Mouse (Mus musculus): ENCODE data around the gene Tgfb2. TPM values are rescaled to one million over a fixed set of nuclear protein-coding genes. Genes with fewer than 3 reads are reported as not detected.

Tgfb2 gene
- polyA plus RNA-seq, 1 experiment from 2014 or later, result 102 TPM

DNA sequence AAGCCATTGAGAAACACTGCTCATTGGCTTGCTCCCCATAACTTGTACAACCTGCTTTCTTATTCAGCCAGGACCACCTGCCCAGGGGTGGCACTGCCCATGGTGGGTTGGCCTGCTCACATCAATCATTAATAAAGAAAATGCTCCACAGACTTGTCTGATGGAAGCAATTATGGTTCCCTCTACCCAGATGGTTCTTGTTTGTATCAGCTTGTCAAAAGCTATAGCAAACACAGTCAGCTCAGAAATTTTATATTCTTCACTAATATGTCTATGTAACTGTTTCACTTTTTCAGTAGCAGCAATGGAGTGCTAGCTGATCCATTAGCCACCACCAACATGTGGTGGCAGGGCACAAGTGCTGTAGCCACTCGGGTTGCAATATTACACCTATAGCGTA is 94.4 kb downstream of the Tgfb2 start:
- Histone ChIP-seq H3K36me3 (ENCODE audit: control insufficient read depth, insufficient read depth, low read length) (no peaks in the 10 kb centered on the region), H3K4me1 (replicated peaks; ENCODE audit: control insufficient read depth, insufficient read depth, low read length) (peaks cover 10% of the 10 kb centered on the region; the same call in 1 of the 2 replicates), H3K27ac (ENCODE audit: low read length) (no peak overlapping the region), H3K4me2 (ENCODE audit: low read depth, low read length) (no peak overlapping the region), H3K9ac (ENCODE audit: low read length) (no peak overlapping the region), H3K4me3 (ENCODE audit: low read length) (no peak overlapping the region), H3K9me3 (ENCODE audit: control insufficient read depth, low read length) (no peaks in the 10 kb centered on the region), H3K27me3 (ENCODE audit: control insufficient read depth, insufficient read depth, low read depth, low read length) (no peaks in the 10 kb centered on the region)
- 59% methylated on average over 2 of the region's 2 CpGs for WGBS
- no peak for ATAC-seq (ENCODE audit: low read depth)

DNA sequence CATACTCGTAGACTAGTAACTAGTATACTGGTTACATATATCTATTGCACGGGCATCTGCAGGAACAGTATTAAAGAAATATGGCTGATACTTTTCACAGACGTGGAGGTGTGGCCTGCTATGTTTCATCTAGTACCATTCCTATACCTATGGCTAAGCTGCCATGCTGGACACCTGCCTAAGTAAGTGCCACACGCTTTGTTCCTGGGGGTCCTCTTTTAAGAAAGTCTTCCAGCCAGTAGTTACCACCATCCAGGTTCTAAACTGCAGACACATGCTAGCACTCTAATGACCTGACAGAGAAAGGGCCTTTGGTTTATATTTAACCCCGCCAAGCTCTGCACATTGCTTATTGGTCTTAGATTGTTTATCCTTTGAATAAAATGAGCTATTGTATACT is 95.3 kb downstream of the Tgfb2 start:
- 0 out of 2 replicates have a peak, but pooled peaks have one; percentile 3 for ATAC-seq (ENCODE audit: low read depth)
- H3K9ac ChIP-seq (ENCODE audit: low read length), result no peak overlapping the region
- no peaks in the 10 kb centered on the region for H3K9me3 ChIP-seq (ENCODE audit: control insufficient read depth, low read length)
- no peak overlapping the region for H3K4me2 ChIP-seq (ENCODE audit: low read depth, low read length)
- H3K27me3 ChIP-seq (ENCODE audit: control insufficient read depth, insufficient read depth, low read depth, low read length), result no peaks in the 10 kb centered on the region
- 76% methylated on average over 5 of the region's 5 CpGs for WGBS
- peak overlapping the region; percentile 67 for H3K27ac ChIP-seq (ENCODE audit: low read length)
- H3K4me1 ChIP-seq (replicated peaks; ENCODE audit: control insufficient read depth, insufficient read depth, low read length), result peaks cover 10% of the 10 kb centered on the region; the same call in 1 of the 2 replicates
- H3K36me3 ChIP-seq (ENCODE audit: control insufficient read depth, insufficient read depth, low read length), result no peaks in the 10 kb centered on the region
- no peak overlapping the region for H3K4me3 ChIP-seq (ENCODE audit: low read length)

DNA sequence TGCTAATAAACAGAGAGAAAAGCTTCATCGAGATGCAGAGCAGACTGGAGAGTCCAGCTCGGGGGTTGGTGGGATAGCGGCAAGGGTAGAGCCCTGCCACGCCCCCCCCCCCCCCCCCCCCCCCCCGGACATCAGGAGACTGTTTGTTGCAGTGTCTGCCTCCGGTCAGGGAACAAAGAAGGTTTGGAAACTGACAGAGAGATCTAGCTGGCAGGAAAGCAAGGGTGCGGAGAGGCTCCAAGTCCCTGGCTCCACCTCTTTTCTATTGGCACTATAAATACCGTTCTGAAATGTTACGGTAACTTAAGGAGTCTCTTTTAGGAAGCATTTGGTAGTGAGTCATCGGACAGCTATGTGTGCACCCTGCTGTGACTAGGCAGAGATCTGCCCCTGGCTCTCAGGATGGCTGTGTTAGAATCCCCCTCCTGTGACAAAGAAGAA is 96.0 kb downstream of the Tgfb2 start:
- Histone ChIP-seq H3K27ac (ENCODE audit: low read length) (peak overlapping the region; percentile 67), H3K4me3 (ENCODE audit: low read length) (no peak overlapping the region), H3K9me3 (ENCODE audit: control insufficient read depth, low read length) (no peaks in the 10 kb centered on the region), H3K4me1 (replicated peaks; ENCODE audit: control insufficient read depth, insufficient read depth, low read length) (peaks cover 10% of the 10 kb centered on the region; the same call in 1 of the 2 replicates), H3K4me2 (ENCODE audit: low read depth, low read length) (peak overlapping the region; percentile 42), H3K9ac (ENCODE audit: low read length) (no peak overlapping the region), H3K27me3 (ENCODE audit: control insufficient read depth, insufficient read depth, low read depth, low read length) (no peaks in the 10 kb centered on the region), H3K36me3 (ENCODE audit: control insufficient read depth, insufficient read depth, low read length) (no peaks in the 10 kb centered on the region)
- peak; percentile 95 for ATAC-seq (ENCODE audit: low read depth)
- 5% methylated on average over 8 of the region's 10 CpGs for WGBS

DNA sequence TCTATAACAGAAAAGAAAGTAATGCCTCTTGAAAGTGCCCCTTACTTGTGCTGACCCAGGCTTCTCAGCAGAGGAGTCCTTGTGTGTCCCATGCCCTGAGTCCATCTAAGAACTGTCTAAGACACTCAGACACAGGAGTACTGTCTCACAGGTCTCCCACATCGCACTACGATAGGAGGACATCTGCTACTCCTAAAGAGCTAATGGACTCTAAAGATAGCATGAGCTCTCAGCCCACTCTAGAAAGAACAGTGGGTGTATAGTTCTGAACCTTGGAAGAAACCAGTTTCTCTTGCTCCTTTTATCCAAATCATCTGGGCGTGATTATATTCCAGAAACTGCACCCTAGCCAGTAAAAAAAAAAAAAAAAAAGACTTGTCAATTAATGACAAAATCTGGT is 97.7 kb downstream of the Tgfb2 start:
- ATAC-seq (ENCODE audit: low read depth), result no peak
- no peak overlapping the region for H3K4me3 ChIP-seq (ENCODE audit: low read length)
- peaks cover 10% of the 10 kb centered on the region; the same call in 1 of the 2 replicates for H3K4me1 ChIP-seq (replicated peaks; ENCODE audit: control insufficient read depth, insufficient read depth, low read length)
- 75% methylated on average over 3 of the region's 3 CpGs for WGBS
- H3K27ac ChIP-seq (ENCODE audit: low read length), result no peak overlapping the region
- no peak overlapping the region for H3K4me2 ChIP-seq (ENCODE audit: low read depth, low read length)
- H3K36me3 ChIP-seq (ENCODE audit: control insufficient read depth, insufficient read depth, low read length), result no peaks in the 10 kb centered on the region
- no peaks in the 10 kb centered on the region for H3K9me3 ChIP-seq (ENCODE audit: control insufficient read depth, low read length)
- H3K9ac ChIP-seq (ENCODE audit: low read length), result no peak overlapping the region
- no peaks in the 10 kb centered on the region for H3K27me3 ChIP-seq (ENCODE audit: control insufficient read depth, insufficient read depth, low read depth, low read length)

DNA sequence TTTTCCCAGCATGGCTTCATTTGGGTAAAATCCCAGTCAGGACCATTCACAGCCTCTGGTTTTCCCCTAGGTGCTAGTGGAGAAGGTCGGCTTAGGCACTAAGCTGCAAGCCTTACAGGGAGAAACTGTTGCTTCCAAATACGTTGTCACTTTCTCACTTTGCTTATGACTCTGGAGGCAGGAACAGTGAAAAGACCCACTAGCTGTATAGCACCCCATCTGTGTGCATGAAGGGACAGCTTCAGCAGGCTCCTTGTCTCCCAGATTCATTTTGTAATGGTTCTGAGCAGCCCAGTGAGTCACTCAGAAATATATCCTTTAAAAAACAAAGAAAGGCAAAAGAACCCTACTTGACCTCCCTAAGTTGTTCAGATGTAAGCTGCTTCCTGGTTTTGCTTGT is 100.2 kb downstream of the Tgfb2 start:
- no peaks in the 10 kb centered on the region for H3K36me3 ChIP-seq (ENCODE audit: control insufficient read depth, insufficient read depth, low read length)
- no peak overlapping the region for H3K27ac ChIP-seq (ENCODE audit: low read length)
- no peak overlapping the region for H3K4me2 ChIP-seq (ENCODE audit: low read depth, low read length)
- H3K4me1 ChIP-seq (replicated peaks; ENCODE audit: control insufficient read depth, insufficient read depth, low read length), result peaks cover 10% of the 10 kb centered on the region; the same call in 1 of the 2 replicates
- 62% methylated on average over 2 of the region's 2 CpGs for WGBS
- no peak overlapping the region for H3K4me3 ChIP-seq (ENCODE audit: low read length)
- no peak for ATAC-seq (ENCODE audit: low read depth)
- no peaks in the 10 kb centered on the region for H3K9me3 ChIP-seq (ENCODE audit: control insufficient read depth, low read length)
- H3K27me3 ChIP-seq (ENCODE audit: control insufficient read depth, insufficient read depth, low read depth, low read length), result no peaks in the 10 kb centered on the region
- no peak overlapping the region for H3K9ac ChIP-seq (ENCODE audit: low read length)

DNA sequence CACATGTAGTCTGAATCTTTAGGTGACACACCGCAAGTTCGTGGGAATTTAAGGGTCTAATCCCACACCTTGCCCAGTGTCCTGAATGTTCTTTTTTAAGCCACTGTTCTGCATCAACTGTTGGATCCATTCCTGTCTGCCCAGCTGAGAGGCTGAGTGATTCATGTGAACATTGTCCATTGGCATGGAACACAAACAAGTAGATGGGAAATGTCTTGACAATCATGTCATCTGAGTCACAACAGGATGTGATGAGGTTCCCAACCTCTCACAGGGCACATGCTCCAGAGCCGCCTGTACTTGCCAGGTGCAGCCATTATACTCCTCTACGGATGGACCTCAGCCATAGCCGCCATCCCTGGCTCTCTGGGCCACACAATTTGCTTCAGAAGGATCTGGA is 101.7 kb downstream of the Tgfb2 start:
- H3K4me2 ChIP-seq (ENCODE audit: low read depth, low read length), result no peak overlapping the region
- H3K9me3 ChIP-seq (ENCODE audit: control insufficient read depth, low read length), result no peaks in the 10 kb centered on the region
- no peak overlapping the region for H3K9ac ChIP-seq (ENCODE audit: low read length)
- no peaks in the 10 kb centered on the region for H3K27me3 ChIP-seq (ENCODE audit: control insufficient read depth, insufficient read depth, low read depth, low read length)
- H3K27ac ChIP-seq (ENCODE audit: low read length), result no peak overlapping the region
- H3K4me1 ChIP-seq (replicated peaks; ENCODE audit: control insufficient read depth, insufficient read depth, low read length), result no peaks in the 10 kb centered on the region
- ATAC-seq (ENCODE audit: low read depth), result no peak
- no peaks in the 10 kb centered on the region for H3K36me3 ChIP-seq (ENCODE audit: control insufficient read depth, insufficient read depth, low read length)
- no peak overlapping the region for H3K4me3 ChIP-seq (ENCODE audit: low read length)
- 90% methylated on average over 5 of the region's 5 CpGs for WGBS

DNA sequence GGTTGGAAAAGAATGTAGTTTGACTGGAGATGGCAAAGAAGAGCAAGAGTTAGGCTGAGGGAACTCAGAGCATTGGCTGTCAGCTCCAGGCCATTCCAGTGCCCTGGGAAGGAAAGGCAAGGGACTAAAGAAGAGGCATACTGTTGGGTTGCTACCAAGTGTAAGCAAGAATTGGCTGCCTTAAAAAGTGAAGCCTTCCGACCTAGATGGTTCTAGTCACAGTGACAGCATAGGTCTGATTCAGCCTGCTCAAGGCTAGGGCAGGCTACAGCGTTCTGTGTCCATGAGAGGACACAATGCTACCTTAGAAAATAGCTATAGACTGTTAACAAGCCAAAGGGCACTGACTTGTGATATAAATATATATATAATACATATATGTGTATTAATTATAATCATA is 117.6 kb downstream of the Tgfb2 start:
- Histone ChIP-seq H3K4me3 (ENCODE audit: low read length) (no peak overlapping the region), H3K27me3 (ENCODE audit: control insufficient read depth, insufficient read depth, low read depth, low read length) (no peaks in the 10 kb centered on the region), H3K9ac (ENCODE audit: low read length) (no peak overlapping the region), H3K27ac (ENCODE audit: low read length) (no peak overlapping the region), H3K4me1 (replicated peaks; ENCODE audit: control insufficient read depth, insufficient read depth, low read length) (no peaks in the 10 kb centered on the region; the same call in 1 of the 2 replicates), H3K36me3 (ENCODE audit: control insufficient read depth, insufficient read depth, low read length) (no peaks in the 10 kb centered on the region), H3K4me2 (ENCODE audit: low read depth, low read length) (no peak overlapping the region), H3K9me3 (ENCODE audit: control insufficient read depth, low read length) (no peaks in the 10 kb centered on the region)
- ATAC-seq (ENCODE audit: low read depth), result no peak
- WGBS, result 90% methylated on average over 2 of the region's 2 CpGs

DNA sequence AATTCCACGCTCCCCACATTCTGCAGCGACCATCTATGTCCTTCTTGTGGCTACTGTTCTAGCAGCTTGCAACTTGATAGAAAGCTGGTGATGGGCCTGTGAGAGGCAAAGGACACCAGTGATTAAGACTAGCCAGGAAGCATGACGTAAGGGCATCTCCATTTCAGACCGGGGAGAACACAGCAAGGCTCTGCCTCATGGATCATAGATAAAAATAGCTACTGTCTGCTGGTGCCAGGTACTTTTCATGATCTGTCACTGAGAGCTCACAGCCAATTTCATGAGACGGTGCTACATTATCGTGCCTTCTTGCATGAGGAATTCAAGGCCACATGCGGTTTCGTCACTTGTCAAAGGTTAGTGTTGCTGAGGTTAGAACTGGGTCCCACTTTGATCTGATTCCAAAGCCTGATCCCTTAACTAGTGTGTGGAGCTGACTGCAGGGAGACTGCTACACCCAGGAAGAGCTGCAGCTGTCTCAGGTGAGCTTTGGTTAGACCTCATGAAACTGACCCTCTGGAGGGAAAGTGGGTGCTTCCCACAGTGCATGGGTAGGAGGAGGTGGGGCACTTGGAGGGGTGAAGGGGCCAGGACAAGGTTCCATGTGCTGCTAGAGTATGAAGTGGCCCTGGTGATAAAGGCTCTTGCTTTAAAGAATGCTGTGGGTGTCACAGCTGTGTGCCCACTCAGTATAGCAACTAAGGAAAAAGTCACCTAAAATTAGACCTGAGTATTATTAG is 118.6 kb downstream of the Tgfb2 start:
- H3K9me3 ChIP-seq (ENCODE audit: control insufficient read depth, low read length), result no peaks in the 10 kb centered on the region
- H3K27me3 ChIP-seq (ENCODE audit: control insufficient read depth, insufficient read depth, low read depth, low read length), result no peaks in the 10 kb centered on the region
- H3K4me3 ChIP-seq (ENCODE audit: low read length), result no peak overlapping the region
- H3K9ac ChIP-seq (ENCODE audit: low read length), result no peak overlapping the region
- no peak overlapping the region for H3K4me2 ChIP-seq (ENCODE audit: low read depth, low read length)
- H3K4me1 ChIP-seq (replicated peaks; ENCODE audit: control insufficient read depth, insufficient read depth, low read length), result peaks cover 9% of the 10 kb centered on the region
- WGBS, result 62% methylated on average over 8 of the region's 8 CpGs
- no peak; the same call in 1 of the 2 replicates for ATAC-seq (ENCODE audit: low read depth)
- no peaks in the 10 kb centered on the region for H3K36me3 ChIP-seq (ENCODE audit: control insufficient read depth, insufficient read depth, low read length)
- H3K27ac ChIP-seq (ENCODE audit: low read length), result no peak overlapping the region

DNA sequence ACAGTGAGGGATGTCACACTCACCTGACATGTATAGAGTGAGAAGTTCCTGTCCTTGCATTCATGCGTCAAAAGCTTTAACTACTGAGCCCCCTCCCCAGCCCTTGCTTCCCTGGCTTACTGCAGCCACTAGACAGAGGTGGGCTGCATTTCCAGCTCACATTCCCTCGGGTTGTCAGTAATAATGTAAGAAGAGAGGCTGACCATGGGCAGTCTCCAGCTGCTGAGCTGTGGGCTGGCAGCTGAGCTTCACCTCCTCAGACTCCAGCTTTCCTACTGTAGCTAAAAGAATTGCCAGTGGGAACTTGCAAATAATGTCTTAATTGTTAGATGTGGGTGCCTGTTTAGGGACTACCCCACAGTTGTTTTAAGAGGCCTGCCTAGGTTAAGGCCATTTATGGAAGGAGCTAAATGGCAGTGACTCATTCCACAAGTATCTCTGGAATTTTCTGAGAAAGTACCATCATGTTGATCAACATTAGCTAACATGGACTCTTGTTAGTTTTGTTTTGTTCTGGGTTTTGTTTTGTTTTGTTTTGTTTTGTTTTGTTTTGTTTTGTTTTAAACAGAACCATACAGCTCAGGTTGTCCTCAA is 120.1 kb downstream of the Tgfb2 start:
- Histone ChIP-seq H3K27ac (ENCODE audit: low read length) (no peak overlapping the region), H3K27me3 (ENCODE audit: control insufficient read depth, insufficient read depth, low read depth, low read length) (no peaks in the 10 kb centered on the region), H3K4me1 (replicated peaks; ENCODE audit: control insufficient read depth, insufficient read depth, low read length) (peaks cover 21% of the 10 kb centered on the region), H3K9me3 (ENCODE audit: control insufficient read depth, low read length) (no peaks in the 10 kb centered on the region), H3K36me3 (ENCODE audit: control insufficient read depth, insufficient read depth, low read length) (no peaks in the 10 kb centered on the region), H3K9ac (ENCODE audit: low read length) (no peak overlapping the region), H3K4me2 (ENCODE audit: low read depth, low read length) (no peak overlapping the region), H3K4me3 (ENCODE audit: low read length) (no peak overlapping the region)
- ATAC-seq (ENCODE audit: low read depth), result no peak
- WGBS, result 44% methylated on average over 2 of the region's 2 CpGs

All from lung, embryonic 16.5 days (tissue).